Mouse (Mus musculus) c-Kit-positive CD71-negative TER-119-negative erythroid progenitor cells, embryonic 14.5 days (primary cell): ENCODE data around the gene Nudc.
A peak's percentile ranks its signal among the peaks of the same experiment; 100 is the strongest.
"Not testable (repeated sequence)": the region's sequence is repeated elsewhere in the genome, so short reads cannot be mapped to it uniquely, and the experiment has no call there.

Experiments
- DNase-seq: peaks from one replicate; pipeline ENCODE4 v3.0.0-alpha.2; 2013; ENCODE audit warnings: low read depth

Nudc gene

GRCm38 (mm10) chr4:133536081-133536480 lies 9.7 kb downstream of the Nudc start:
- DNase-seq = no peak

GRCm38 (mm10) chr4:133532777-133533176 lies 13.0 kb downstream of the Nudc start:
- no peak for DNase-seq

GRCm38 (mm10) chr4:133527788-133528187 lies 18.0 kb downstream of the Nudc start:
- no peak for DNase-seq

GRCm38 (mm10) chr4:133521502-133521901 lies 24.3 kb downstream of the Nudc start:
- no peak for DNase-seq

GRCm38 (mm10) chr4:133519369-133519665 lies 26.5 kb downstream of the Nudc start:
- DNase-seq = no peak

GRCm38 (mm10) chr4:133518601-133519368 lies 27.0 kb downstream of the Nudc start, which contains the start of gene Kdf1:
Kdf1 (plus strand) TSS chr4:133518963.
- no peak for DNase-seq

- DNase-seq = peak; percentile 67
These were observed 32.8 kb downstream of the Nudc start for GRCm38 (mm10) chr4:133512972-133513371.

- not testable (repeated sequence) for DNase-seq
These were observed 33.3 kb downstream of the Nudc start for GRCm38 (mm10) chr4:133512511-133512910.

- no peak for DNase-seq
These were observed 34.7 kb downstream of the Nudc start for GRCm38 (mm10) chr4:133511050-133511449.

- no peak for DNase-seq
These were observed 36.8 kb downstream of the Nudc start for GRCm38 (mm10) chr4:133508990-133509389.

- no peak for DNase-seq
These were observed 39.2 kb downstream of the Nudc start for GRCm38 (mm10) chr4:133506573-133506972.

GRCm38 (mm10) chr4:133504755-133505485 lies 40.9 kb downstream of the Nudc start:
- no peak for DNase-seq

GRCm38 (mm10) chr4:133504300-133504699 lies 41.5 kb downstream of the Nudc start:
- DNase-seq = no peak

- peak; percentile 30 for DNase-seq
These were observed 44.3 kb downstream of the Nudc start for GRCm38 (mm10) chr4:133501514-133501913.

GRCm38 (mm10) chr4:133498160-133498724 lies 47.6 kb downstream of the Nudc start, which contains the start of gene Trnp1:
Trnp1 (minus strand) TSS chr4:133498550.
- DNase-seq = peak; percentile 45

GRCm38 (mm10) chr4:133497461-133498159 lies 48.2 kb downstream of the Nudc start:
- DNase-seq = no peak

GRCm38 (mm10) chr4:133496738-133497445 lies 48.9 kb downstream of the Nudc start:
- no peak for DNase-seq

GRCm38 (mm10) chr4:133495711-133496110 lies 50.1 kb downstream of the Nudc start:
- DNase-seq = no peak

- DNase-seq = no peak
These were observed 50.9 kb downstream of the Nudc start for GRCm38 (mm10) chr4:133494867-133495266.

- peak; percentile 90 for DNase-seq
These were observed 51.4 kb downstream of the Nudc start for GRCm38 (mm10) chr4:133494432-133494831.

- no peak for DNase-seq
These were observed 51.9 kb downstream of the Nudc start for GRCm38 (mm10) chr4:133493895-133494294.

- DNase-seq = no peak
These were observed 54.0 kb downstream of the Nudc start for GRCm38 (mm10) chr4:133491800-133492199.
